Mouse (Mus musculus) heart, adult 18-20 months (tissue): ENCODE measurements at regions not wholly inside any gene's neighbourhood (a gene's known extent, or its start where the extent isn't known, plus 50 kb on each side); places are given as distances from the start of the nearest gene placed in this dataset.
"Not testable (repeated sequence)": the region's sequence is repeated elsewhere in the genome, so short reads cannot be mapped to it uniquely, and the experiment has no call there.

ENCODE experiments used
- DNase-seq, 2 experiments: peaks; one replicate each; pipeline ENCODE4 v3.0.0; 2021 to 2022; ENCODE audit warnings: mixed read lengths in 1 of 2

- DNase-seq: no peak
These were observed 55.7 kb downstream of the AI429214 start for GRCm38 (mm10) chr8:37048912-37049692.

DNA sequence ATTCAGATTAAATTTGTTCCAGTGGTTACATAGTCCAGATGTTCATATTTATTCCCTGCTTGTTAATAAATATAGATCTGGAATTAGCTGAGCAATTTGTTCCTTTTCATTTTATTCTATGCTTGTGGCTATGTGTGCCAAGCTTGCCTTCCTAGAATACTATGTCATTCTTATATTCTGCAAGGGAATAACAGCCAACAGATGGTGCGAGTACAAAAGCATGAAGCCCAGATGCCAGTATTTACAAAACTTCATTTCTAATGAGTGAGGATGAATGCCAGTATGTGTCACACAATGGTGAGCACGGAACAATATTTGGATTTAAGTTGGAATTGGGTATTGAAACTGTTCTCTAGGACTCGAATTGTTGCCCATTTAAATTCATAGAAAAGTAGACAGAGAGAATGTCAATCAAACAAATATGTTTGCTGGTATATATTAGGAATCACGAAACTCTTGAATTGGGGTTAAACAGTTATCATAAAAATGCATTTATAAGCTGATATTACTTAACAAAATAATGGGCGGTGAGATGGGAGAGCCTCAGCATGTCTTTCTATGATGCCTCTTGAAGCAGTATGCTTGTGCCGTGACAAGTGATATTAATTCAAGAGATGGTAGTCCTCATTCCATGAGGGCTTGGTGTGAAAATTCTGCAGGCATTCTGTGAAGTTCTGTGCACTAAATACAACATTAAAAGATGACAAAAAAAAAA, 56.7 kb downstream of the AI429214 start:
- no peak for DNase-seq

- DNase-seq: no peak
These were observed 57.3 kb downstream of the AI429214 start for GRCm38 (mm10) chr8:37050684-37051028.

DNA sequence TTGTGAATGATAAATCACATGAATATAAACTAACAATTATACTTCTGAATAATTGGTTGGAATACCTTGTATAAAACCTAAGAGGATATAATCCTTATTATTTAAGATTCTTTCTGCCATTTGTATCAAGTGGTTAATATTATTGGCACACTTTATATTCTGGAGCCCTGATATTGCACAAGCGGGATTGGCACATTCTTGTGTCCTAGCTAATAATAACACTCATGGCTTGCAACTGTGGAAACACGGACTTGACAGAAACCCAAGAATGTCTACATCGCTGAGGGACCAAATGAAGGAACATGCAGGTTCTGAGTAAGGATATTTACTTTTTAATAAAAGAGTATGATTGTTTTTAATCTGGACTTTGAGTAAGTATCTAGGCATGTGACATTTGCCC, 63.0 kb downstream of the AI429214 start:
- DNase-seq: peak; percentile 73 to 80

DNA sequence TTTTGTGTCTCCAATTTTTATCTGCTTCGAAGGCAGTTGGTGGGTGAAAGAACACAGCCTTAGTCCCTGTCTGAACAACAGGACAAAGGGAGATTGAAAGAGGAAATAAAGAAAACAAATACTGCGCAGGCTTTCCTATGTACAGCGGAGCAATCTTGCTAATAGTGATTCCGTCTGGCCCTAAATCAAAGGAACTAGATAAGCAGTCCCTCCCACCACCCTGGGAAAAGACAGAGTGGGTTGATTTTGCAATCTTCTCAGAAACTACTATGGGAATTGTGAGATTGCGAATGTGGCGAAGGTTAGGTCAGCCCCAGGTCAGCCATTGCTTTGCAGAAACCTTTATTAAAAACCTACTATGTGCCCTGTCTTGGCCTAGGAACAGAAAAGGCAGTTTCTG, 65.0 kb downstream of the AI429214 start:
- DNase-seq: peak; percentile 54 to 57

DNA sequence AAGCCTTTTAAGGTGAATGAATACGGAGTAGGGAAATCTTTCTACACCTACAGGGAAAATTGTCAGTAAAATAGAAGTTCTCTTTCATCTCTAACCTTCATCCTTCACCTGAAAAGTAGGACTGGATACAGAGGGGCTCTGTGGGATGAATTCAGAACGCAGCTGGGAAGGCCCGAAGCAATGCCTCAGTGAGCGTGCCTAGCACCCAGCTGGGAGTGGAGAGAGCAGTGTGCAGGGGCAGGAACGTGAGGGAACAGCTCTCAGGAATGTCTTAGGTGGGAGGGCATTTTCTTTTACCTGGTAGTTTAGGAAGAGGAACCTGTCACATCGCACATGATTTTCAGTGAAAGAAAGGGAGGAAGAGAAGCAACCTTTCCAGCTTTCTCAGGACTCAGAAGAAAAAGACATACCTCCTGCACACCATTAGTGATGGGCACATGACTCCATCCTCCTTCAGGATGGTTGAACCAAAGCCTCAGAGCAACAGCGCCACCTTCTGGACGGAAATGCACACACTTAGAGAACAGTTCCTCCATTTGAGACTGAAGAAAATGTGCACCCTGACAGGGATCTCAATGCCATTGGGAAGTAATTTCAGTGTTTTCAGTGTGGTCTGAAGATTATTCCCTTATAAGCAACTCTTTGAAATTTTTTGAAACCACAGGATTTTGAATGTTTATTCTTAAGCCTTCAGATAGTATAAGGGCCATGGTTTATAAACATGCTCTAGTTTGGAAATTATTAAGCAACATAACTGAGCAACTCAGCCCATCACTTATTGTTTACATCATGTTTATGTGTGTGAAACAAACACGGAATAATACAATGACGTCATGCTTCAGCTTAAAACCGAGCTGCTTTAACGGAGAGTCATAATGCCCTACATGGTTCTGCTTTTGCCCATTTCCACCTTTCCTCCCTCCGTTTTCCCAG, 68.9 kb downstream of the AI429214 start:
- DNase-seq: peak; percentile 71 to 93

DNA sequence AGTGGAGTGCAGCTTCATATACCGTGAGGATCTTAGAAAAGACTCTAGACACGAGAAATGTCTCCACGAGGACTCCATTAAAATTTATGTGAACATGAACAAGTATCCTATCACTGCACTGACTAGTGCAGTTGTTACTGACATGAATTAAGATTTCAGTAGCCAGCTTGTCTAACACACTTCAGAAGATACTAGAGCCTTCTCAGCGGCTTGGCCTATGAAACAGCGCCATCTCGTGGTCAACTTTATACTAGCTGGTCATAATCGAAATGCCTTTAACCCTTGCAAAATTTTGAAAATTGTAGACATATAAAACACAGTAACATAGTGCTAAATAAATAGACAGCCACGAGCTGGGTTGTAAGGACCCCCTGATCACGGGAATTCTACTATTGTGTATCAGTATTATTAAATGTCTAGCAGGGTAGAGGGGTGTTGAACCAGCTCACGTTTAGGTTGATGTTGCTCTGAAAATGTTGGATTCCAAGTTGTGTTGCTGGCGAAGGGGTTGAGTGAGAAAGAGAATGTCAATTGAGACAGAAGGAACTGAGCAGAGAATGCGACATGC, 70.4 kb downstream of the AI429214 start:
- peak; percentile 71 to 91 for DNase-seq

DNA sequence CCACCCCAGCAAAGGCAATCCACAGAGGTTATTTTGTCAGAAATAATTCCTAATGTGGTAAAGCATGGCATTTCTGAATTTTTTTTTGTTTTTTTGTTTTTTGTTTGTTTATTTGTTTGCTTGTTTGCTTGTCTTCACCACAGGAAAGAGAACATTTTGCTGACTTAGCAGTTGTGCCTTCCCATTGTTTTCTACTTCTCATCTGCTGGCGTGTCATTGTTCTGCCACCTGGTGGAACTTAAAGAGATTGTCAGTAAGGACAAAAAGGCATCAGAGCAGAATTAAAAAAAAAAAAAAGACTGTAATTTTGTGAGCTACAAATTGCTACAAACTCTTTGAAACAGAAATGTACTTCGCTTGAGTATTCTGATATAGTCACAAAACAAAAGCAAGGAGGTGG, 79.5 kb downstream of the AI429214 start:
- peak in 1 of 2 experiments; percentile 19 for DNase-seq

GRCm38 (mm10) chr8:37099727-37100126, 106.3 kb downstream of the AI429214 start:
- DNase-seq: no peak

DNA sequence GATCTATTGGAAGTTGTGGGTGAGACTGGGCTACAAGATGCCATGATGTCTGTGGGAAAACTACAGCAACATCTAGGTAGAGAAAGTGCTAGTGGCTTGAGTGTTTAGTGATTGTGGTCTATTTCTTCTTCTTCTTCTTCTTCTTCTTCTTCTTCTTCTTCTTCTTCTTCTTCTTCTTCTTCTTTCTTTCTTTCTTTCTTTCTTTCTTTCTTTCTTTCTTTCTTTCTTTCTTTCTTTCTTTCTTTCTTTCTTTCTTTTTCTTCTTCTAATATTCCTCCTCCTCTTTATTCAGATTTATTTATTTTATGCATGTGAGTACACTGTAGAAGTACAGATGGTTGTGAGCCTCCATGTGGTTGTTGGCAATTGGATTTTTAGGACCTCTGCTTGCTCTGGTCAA, 119.0 kb downstream of the AI429214 start:
- DNase-seq: not testable (repeated sequence)

DNA sequence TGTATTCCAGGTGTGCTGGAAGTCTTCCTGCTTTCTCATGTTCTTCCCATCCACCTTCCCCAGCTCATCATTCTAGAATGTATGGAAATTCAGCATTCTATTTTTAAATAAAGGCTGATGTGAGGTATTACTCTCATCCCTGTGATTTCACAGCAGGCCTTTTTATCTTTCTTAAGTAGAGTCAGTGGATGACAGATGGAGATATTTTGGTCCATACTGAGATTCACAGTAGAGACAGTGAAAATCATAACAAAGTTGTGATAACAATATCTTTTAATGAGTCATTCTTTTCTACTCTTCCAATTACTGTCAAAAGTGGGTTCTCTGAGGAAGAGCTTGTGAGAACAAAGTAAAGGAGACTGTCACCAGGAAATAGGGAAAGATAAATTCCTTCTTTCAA, 132.4 kb downstream of the AI429214 start:
- no peak for DNase-seq

DNA sequence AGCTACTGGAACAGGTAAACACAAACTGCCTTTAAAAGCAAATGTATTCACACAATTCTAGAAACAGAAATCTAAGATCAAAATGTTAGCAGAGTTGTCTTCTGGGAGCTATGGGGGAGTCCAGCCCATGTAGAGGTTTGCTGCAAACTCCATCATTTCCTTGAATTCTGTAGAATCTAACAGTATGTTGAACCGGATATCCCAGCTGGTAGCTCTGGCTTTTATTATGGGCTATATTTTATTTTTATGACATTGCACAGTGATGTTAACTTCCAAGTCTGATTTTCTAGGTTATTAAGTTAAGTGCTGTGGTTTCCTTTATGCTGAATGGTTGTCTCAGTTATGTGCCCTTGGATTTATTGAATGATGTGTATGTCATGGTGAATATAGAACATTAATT, 136.3 kb downstream of the AI429214 start:
- no peak for DNase-seq

- peak in 1 of 2 experiments; percentile 4 for DNase-seq
These were observed 138.6 kb downstream of the AI429214 start for GRCm38 (mm10) chr8:37131988-37132387.

DNA sequence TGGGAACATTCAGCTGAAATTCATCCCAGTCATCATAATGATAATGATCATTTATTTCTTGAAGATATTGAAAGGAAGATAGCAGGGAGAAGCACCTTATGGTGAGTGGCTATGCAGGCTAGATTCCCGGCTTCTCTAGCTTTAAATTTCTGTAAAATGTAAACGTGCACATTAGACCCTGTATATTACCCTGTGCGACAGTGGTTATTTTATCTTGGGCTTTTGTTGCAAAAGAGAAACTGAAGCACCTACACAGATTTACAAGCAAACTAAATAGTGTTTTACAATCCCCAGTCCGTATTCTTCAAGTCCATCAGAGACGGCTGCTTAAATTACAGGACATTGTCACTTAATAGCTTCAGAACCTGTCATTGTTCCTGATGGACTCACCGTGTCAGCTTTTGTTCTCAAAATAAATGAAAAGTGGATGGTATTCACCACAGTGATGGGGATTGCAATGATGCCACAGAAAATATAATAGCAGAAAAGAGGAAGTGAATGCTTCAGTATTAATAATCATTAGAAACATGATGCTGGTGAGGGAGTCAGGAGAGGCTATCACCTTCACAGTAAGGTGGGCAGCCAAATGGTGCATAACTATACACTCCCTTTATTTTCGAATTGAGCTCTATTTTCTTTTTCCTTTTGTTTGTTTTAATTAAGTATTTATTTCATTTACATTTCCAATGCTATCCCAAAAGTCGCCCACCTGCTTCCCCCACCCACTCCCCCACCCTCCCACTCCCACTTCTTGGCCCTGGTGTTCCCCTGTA, 141.0 kb downstream of the AI429214 start:
- no peak for DNase-seq

- DNase-seq: no peak
These were observed 156.9 kb downstream of the AI429214 start for GRCm38 (mm10) chr8:37150286-37150685.

DNA sequence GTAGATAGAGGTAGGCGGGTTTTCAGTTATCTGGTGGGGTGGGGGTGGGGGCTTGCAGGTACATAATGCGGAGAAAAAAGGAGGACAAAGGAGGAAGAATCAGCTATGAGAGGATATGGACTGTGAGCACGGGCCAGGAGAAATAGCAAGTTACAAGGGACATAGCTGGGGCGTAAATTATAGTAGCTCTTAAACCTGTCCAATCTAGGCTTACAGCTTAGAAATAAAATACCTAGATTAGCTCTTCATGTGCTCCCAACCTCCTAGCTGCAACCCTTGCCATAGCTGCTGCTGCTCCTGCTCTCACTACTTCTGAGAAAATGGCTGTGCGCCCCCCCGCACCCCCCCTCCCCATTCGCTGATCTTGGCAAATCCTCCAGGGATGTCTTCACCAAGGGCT, 161.0 kb downstream of the AI429214 start:
- no peak for DNase-seq

GRCm38 (mm10) chr8:37154946-37155345, 161.5 kb downstream of the AI429214 start:
- DNase-seq: no peak

- DNase-seq: peak; percentile 22 to 56
These were observed 166.1 kb downstream of the AI429214 start for GRCm38 (mm10) chr8:37159481-37159880.

- DNase-seq: no peak
These were observed 203.5 kb downstream of the AI429214 start for GRCm38 (mm10) chr8:37196859-37197258.

GRCm38 (mm10) chr8:37215894-37216293, 222.5 kb downstream of the AI429214 start:
- no peak for DNase-seq

- DNase-seq: no peak
These were observed 233.7 kb downstream of the AI429214 start for GRCm38 (mm10) chr8:37227091-37227490.

DNA sequence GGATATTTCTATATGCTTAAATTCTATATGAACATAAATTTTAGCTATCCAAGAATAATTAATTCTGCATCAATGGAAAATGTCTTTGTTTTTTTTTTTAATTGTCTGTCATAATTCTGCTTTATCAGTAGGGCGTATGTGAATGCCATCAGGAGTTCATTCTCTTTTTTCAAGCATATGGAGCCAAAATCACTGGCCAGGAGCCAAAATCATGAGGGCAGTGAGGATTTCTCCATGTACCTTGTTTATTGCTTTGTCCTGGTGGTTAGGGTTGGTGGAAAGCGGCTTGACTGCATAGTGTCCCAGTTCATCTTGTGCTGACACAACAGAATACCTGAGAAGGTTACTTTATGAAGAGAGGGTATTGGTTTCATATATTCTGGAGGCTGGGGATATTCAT, 243.9 kb downstream of the AI429214 start:
- no peak for DNase-seq
